Mouse (Mus musculus) thymus, postnatal 36 days (tissue): ENCODE data around the gene Emilin1.

Experiments
- DNase-seq, 2 experiments: peaks; one replicate each; pipeline ENCODE4 v3.0.0; 2022; ENCODE audit warnings: mixed read lengths in 2 of 2

Emilin1 gene

DNA sequence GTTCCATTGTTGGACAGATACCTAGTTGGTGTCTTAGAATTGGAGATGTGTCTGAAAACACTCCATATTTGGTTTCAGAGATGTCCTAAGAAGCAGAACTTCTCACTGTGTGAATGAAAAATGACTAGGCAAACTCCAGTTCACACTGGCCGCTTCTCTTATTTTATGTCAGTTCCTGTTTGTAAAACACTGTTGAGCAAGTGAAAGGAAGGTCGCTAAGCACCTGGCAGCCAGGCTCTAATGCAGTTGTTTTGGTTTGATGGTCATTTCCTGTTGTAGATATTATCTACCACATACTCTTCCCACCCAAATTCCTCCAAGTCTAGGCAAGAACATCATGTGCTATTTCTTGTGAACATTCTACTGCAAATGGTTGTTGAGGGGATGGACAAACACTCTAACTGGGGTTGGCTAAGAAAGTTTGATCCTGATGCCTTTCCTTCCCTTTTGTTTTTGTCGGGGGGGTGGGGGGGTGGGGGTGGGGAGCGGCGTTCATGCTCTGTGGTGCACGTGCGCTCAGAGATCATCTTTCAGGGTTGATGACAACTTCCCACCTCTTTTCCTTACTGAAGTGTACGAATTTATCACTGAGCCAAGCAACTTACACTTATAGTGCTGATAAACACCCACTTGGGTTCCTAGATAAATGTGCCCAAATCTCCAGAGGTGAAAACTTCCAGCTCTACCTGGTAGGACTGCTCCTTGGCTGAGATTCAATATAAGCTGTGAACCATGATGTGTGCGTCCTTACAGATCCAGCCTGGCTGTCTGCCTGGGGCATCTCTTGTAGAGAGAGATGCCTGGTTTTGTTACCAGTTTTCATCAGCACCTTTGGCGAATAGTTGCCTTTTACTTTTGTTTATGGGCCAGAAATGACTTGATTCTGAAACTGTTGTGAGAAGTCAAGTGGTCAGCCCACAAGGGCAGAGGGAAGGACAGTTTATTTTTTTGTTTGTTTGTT is 48.6 kb downstream of the Emilin1 start:
- no peak for DNase-seq

DNA sequence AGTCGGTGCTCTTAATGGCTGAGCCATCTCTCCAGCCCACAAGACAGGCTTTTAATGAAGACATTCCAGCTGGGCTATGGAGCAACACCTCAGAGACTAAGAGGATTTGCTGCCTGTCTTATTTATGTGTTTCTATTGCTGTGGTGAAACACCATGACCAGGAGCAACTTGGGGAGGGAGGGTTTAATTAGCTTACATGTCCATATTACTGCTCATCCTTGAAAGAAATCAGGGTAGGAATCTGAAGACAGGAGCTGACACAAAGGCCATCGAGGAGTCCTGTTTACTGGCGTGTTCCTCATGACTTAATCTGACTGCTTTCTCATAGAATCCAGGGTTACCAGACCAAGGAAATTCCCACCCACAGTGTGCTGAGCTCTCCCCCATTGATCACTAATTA is 50.7 kb downstream of the Emilin1 start:
- DNase-seq: no peak

DNA sequence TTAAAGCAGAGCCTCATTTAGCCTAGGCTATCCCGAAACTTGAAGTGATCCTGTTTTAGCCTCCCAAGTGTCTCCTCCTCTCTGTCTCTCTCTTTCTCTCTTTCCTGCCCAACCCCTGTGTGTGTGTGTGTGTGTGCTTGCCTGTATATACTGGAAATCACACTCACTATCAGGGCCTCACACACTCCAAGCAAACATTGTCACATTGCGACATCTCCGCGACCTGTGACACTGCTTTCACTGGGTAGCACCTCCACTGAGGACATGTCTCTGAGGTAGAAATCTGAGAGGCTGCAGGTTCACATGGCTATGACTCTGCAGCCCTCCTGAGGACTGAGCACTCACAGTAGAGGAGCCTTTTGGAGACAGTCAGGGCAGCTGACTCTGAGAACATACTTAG is 53.0 kb downstream of the Emilin1 start:
- no peak for DNase-seq

DNA sequence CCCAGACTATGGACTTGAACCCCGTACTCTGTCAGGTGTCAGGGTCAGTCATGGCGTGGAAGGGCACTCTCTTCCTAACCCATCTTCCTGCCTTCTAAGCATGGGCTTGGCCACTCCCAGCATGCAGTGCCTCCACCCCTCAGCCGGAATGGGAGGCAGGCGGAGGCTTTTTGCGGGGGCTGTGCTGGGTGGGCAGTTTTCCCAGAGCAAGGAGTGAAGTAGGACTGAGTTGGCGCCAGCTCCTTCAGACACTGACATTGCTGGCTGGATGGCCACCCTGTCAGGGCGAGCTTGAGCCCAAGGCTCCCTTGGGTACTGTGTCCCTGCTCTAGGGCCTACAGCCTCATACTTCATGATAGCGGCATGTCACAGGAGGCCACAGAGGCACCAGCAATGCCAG is 55.2 kb downstream of the Emilin1 start, which contains the start of gene Tcf23:
Gene Tcf23 (plus strand): TSS at position 247 of the 400 bp plus-strand sequence.
- DNase-seq: no peak

DNA sequence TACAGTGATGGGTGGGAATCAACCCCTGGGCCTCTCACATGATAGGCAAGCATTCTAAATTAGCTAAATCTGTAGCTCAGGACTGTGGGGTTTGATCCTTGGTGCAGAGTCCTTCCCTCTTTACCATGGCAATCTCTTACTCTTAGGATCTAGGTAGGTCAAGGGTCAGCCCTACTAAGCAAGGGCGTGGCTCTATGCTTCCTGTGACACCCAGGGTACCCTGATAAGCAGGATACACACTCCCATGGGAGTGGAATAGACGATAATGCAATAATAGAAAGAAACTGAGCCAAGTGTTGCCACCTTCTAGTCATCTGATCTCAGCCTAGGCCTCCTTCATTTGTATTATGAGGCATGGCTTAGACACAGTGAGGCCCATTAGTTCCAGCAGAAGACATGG is 56.2 kb downstream of the Emilin1 start:
- no peak for DNase-seq
